Mouse (Mus musculus): Measurements from ENCODE around the gene 1700003F12Rik. TPM values are rescaled to one million over a fixed set of nuclear protein-coding genes. Genes with fewer than 3 reads are reported as not detected.

Gene 1700003F12Rik
- polyA plus RNA-seq, 1 experiment from 2014 or later, result 2.3 TPM

- no peaks in the 10 kb centered on the region for H3K27me3 ChIP-seq (ENCODE audit: control insufficient read depth, insufficient read depth, low read depth, low read length)
Observed at GRCm38 (mm10) chr2:154539720-154540119, 7.2 kb upstream of the 1700003F12Rik start.

GRCm38 (mm10) chr2:154541630-154542029 lies 5.3 kb upstream of the 1700003F12Rik start:
- WGBS, result 80% methylated on average over 2 of the region's 2 CpGs
- peaks cover 2% of the 10 kb centered on the region; the same call in 1 of the 2 replicates for H3K36me3 ChIP-seq (ENCODE audit: control insufficient read depth, insufficient read depth, low read length)
- H3K4me3 ChIP-seq (ENCODE audit: low read depth, low read length), result no peak overlapping the region
- peaks cover 5% of the 10 kb centered on the region; the same call in 1 of the 2 replicates for H3K4me1 ChIP-seq (ENCODE audit: control insufficient read depth, insufficient read depth, low read length)
- no peak overlapping the region for H3K4me2 ChIP-seq (ENCODE audit: low read length)
- H3K27ac ChIP-seq (ENCODE audit: low read length), result no peak overlapping the region
- H3K27me3 ChIP-seq (ENCODE audit: control insufficient read depth, insufficient read depth, low read depth, low read length), result no peaks in the 10 kb centered on the region
- H3K9ac ChIP-seq (ENCODE audit: low read depth, low read length), result no peak overlapping the region
- H3K9me3 ChIP-seq (replicated peaks; ENCODE audit: control insufficient read depth, low read length, poor library complexity, severe bottlenecking), result no peaks in the 10 kb centered on the region
- no peak for ATAC-seq

More at GRCm38 (mm10) chr2:154539720-154540119, 7.2 kb upstream of the 1700003F12Rik start:
- H3K4me1 ChIP-seq (ENCODE audit: control insufficient read depth, insufficient read depth, low read length), result peaks cover 5% of the 10 kb centered on the region; the same call in 1 of the 2 replicates
- no peak overlapping the region for H3K4me2 ChIP-seq (ENCODE audit: low read length)
- H3K4me3 ChIP-seq (ENCODE audit: low read depth, low read length), result no peak overlapping the region
- no peaks in the 10 kb centered on the region for H3K9me3 ChIP-seq (replicated peaks; ENCODE audit: control insufficient read depth, low read length, poor library complexity, severe bottlenecking)
- no peak overlapping the region for H3K9ac ChIP-seq (ENCODE audit: low read depth, low read length)
- no peak overlapping the region for H3K27ac ChIP-seq (ENCODE audit: low read length)
- 73% methylated on average over 3 of the region's 3 CpGs for WGBS
- H3K36me3 ChIP-seq (ENCODE audit: control insufficient read depth, insufficient read depth, low read length), result peaks cover 5% of the 10 kb centered on the region
- ATAC-seq, result no peak

- ATAC-seq, result peak; percentile 78
Observed at GRCm38 (mm10) chr2:154543567-154544347, 3.1 kb upstream of the 1700003F12Rik start.

GRCm38 (mm10) chr2:154548688-154549087 lies 1.8 kb downstream of the 1700003F12Rik start:
- H3K27me3 ChIP-seq (ENCODE audit: control insufficient read depth, insufficient read depth, low read depth, low read length), result no peaks in the 10 kb centered on the region; the same call in none of the 2 replicates
- H3K4me2 ChIP-seq (ENCODE audit: low read length), result no peak overlapping the region
- H3K27ac ChIP-seq (ENCODE audit: low read length), result no peak overlapping the region
- peaks cover 10% of the 10 kb centered on the region for H3K4me1 ChIP-seq (ENCODE audit: control insufficient read depth, insufficient read depth, low read length)
- H3K9ac ChIP-seq (ENCODE audit: low read depth, low read length), result no peak overlapping the region
- H3K9me3 ChIP-seq (replicated peaks; ENCODE audit: control insufficient read depth, low read length, poor library complexity, severe bottlenecking), result no peaks in the 10 kb centered on the region
- H3K36me3 ChIP-seq (ENCODE audit: control insufficient read depth, insufficient read depth, low read length), result no peaks in the 10 kb centered on the region
- ATAC-seq, result no peak
- H3K4me3 ChIP-seq (ENCODE audit: low read depth, low read length), result no peak overlapping the region; the same call in 1 of the 2 replicates
- WGBS, result 49% methylated on average over 3 of the region's 3 CpGs

More at GRCm38 (mm10) chr2:154543567-154544347, 3.1 kb upstream of the 1700003F12Rik start:
- H3K4me1 ChIP-seq (ENCODE audit: control insufficient read depth, insufficient read depth, low read length), result peaks cover 2% of the 10 kb centered on the region; the same call in 1 of the 2 replicates
- H3K27me3 ChIP-seq (ENCODE audit: control insufficient read depth, insufficient read depth, low read depth, low read length), result no peaks in the 10 kb centered on the region
- no peak overlapping the region for H3K4me2 ChIP-seq (ENCODE audit: low read length)
- no peak overlapping the region for H3K4me3 ChIP-seq (ENCODE audit: low read depth, low read length)
- H3K27ac ChIP-seq (ENCODE audit: low read length), result peak overlapping the region; percentile 74
- no peak overlapping the region for H3K9ac ChIP-seq (ENCODE audit: low read depth, low read length)
- 82% methylated on average over 9 of the region's 9 CpGs for WGBS
- H3K9me3 ChIP-seq (replicated peaks; ENCODE audit: control insufficient read depth, low read length, poor library complexity, severe bottlenecking), result no peaks in the 10 kb centered on the region
- no peaks in the 10 kb centered on the region for H3K36me3 ChIP-seq (ENCODE audit: control insufficient read depth, insufficient read depth, low read length)

- H3K4me1 ChIP-seq (ENCODE audit: control insufficient read depth, insufficient read depth, low read length), result peaks cover 10% of the 10 kb centered on the region
- peak overlapping the region; percentile 47 for H3K4me3 ChIP-seq (ENCODE audit: low read depth, low read length)
- H3K4me2 ChIP-seq (ENCODE audit: low read length), result peak overlapping the region; percentile 93
- ATAC-seq, result peak; percentile 82
- no peak overlapping the region for H3K27ac ChIP-seq (ENCODE audit: low read length)
- H3K27me3 ChIP-seq (ENCODE audit: control insufficient read depth, insufficient read depth, low read depth, low read length), result no peaks in the 10 kb centered on the region; the same call in none of the 2 replicates
- WGBS, result 2% methylated on average over 48 of the region's 48 CpGs
- no peaks in the 10 kb centered on the region for H3K9me3 ChIP-seq (replicated peaks; ENCODE audit: control insufficient read depth, low read length, poor library complexity, severe bottlenecking)
- peak overlapping the region; percentile 76 for H3K9ac ChIP-seq (ENCODE audit: low read depth, low read length)
- no peaks in the 10 kb centered on the region for H3K36me3 ChIP-seq (ENCODE audit: control insufficient read depth, insufficient read depth, low read length)
Observed at GRCm38 (mm10) chr2:154549127-154549885, 2.4 kb downstream of the 1700003F12Rik start.

GRCm38 (mm10) chr2:154549886-154550189 lies 3.0 kb downstream of the 1700003F12Rik start:
- Histone ChIP-seq H3K4me3 (ENCODE audit: low read depth, low read length) (peak overlapping the region; percentile 47), H3K27ac (ENCODE audit: low read length) (no peak overlapping the region), H3K27me3 (ENCODE audit: control insufficient read depth, insufficient read depth, low read depth, low read length) (no peaks in the 10 kb centered on the region; the same call in none of the 2 replicates), H3K4me1 (ENCODE audit: control insufficient read depth, insufficient read depth, low read length) (peaks cover 10% of the 10 kb centered on the region), H3K4me2 (ENCODE audit: low read length) (peak overlapping the region; percentile 93), H3K9ac (ENCODE audit: low read depth, low read length) (peak overlapping the region; percentile 76), H3K9me3 (replicated peaks; ENCODE audit: control insufficient read depth, low read length, poor library complexity, severe bottlenecking) (no peaks in the 10 kb centered on the region), H3K36me3 (ENCODE audit: control insufficient read depth, insufficient read depth, low read length) (no peaks in the 10 kb centered on the region)
- 10% methylated on average over 20 of the region's 20 CpGs for WGBS
- no peak for ATAC-seq

- Histone ChIP-seq H3K27me3 (ENCODE audit: control insufficient read depth, insufficient read depth, low read depth, low read length) (no peaks in the 10 kb centered on the region; the same call in none of the 2 replicates), H3K36me3 (ENCODE audit: control insufficient read depth, insufficient read depth, low read length) (no peaks in the 10 kb centered on the region), H3K4me1 (ENCODE audit: control insufficient read depth, insufficient read depth, low read length) (peaks cover 10% of the 10 kb centered on the region), H3K4me2 (ENCODE audit: low read length) (no peak overlapping the region), H3K27ac (ENCODE audit: low read length) (no peak overlapping the region), H3K9ac (ENCODE audit: low read depth, low read length) (no peak overlapping the region), H3K4me3 (ENCODE audit: low read depth, low read length) (no peak overlapping the region), H3K9me3 (replicated peaks; ENCODE audit: control insufficient read depth, low read length, poor library complexity, severe bottlenecking) (no peaks in the 10 kb centered on the region)
- 88% methylated on average over 2 of the region's 2 CpGs for WGBS
- ATAC-seq, result no peak
Observed at GRCm38 (mm10) chr2:154550937-154551336, 4.1 kb downstream of the 1700003F12Rik start.

GRCm38 (mm10) chr2:154551476-154551875 lies 4.6 kb downstream of the 1700003F12Rik start, which contains the start of gene Actl10:
Gene Actl10 (plus strand): TSS chr2:154551776.
- Histone ChIP-seq H3K4me2 (ENCODE audit: low read length) (peak within 1 kb of the TSS; percentile 29), H3K4me1 (ENCODE audit: control insufficient read depth, insufficient read depth, low read length) (peaks cover 10% of the 10 kb centered on the region), H3K9ac (ENCODE audit: low read depth, low read length) (no peak within 1 kb of the TSS), H3K27me3 (ENCODE audit: control insufficient read depth, insufficient read depth, low read depth, low read length) (no peaks in the 10 kb centered on the region; the same call in none of the 2 replicates), H3K27ac (ENCODE audit: low read length) (no peak within 1 kb of the TSS), H3K4me3 (ENCODE audit: low read depth, low read length) (no peak within 1 kb of the TSS), H3K36me3 (ENCODE audit: control insufficient read depth, insufficient read depth, low read length) (no peaks in the 10 kb centered on the region), H3K9me3 (replicated peaks; ENCODE audit: control insufficient read depth, low read length, poor library complexity, severe bottlenecking) (no peaks in the 10 kb centered on the region)
- WGBS, result 79% methylated on average over 4 of the region's 4 CpGs
- ATAC-seq, result no peak
